Mouse (Mus musculus): ENCODE results near the gene Cep97. TPM values are rescaled to one million over a fixed set of nuclear protein-coding genes. Genes with fewer than 3 reads are reported as not detected.
"Not testable (repeated sequence)": the region's sequence is repeated elsewhere in the genome, so short reads cannot be mapped to it uniquely, and the experiment has no call there.

The Cep97 gene
- total and polyA plus RNA-seq, 3 experiments = 10.7 to 11.1 TPM; not detected in 1

DNA sequence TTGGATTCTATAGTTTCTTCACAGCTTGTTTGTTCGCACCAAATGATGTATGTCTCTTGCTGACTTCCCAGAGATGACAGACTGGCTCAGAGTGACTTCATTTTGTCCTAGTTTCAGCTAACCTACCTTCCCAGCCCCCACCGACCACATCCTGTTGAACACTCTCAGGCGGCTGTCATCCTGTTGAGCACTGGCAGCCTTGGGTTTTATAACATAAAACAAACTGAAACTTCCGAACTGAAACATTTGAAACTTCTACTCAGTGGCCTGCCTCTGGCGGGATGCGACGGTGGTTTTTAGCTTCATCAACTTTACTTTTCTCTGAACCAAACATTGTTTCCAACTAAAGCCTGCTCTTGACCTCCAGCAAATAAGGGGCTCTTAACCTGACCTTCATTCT, 14.3 kb upstream of the Cep97 start:
- Histone ChIP-seq H3K4me1 (ENCODE audit: control insufficient read depth in 1 of 2, insufficient read depth in 2 of 2, low read length in 2 of 2) (peaks cover 8 to 9% of the 10 kb centered on the region in 2 experiments), H3K36me3 (ENCODE audit: control insufficient read depth in 1 of 2, insufficient read depth in 2 of 2, low read length in 2 of 2) (peaks cover 0 to 7% of the 10 kb centered on the region in 2 experiments; a peak in 2 of 4 replicates), H3K27ac (ENCODE audit: control insufficient read depth, low read depth, low read length) (peak overlapping the region; percentile 54), H3K4me3 (ENCODE audit: control insufficient read depth in 1 of 2, insufficient read depth in 1 of 2, low read depth in 2 of 2, low read length in 2 of 2) (0 out of 4 replicates have a peak overlapping the region, but pooled peaks of 1 of the 2 experiments have one; percentile 19), H3K27me3 (ENCODE audit: control insufficient read depth in 1 of 2, insufficient read depth in 2 of 2, low read length in 2 of 2) (no peaks in the 10 kb centered on the region), H3K9ac (ENCODE audit: control insufficient read depth, low read depth, low read length, poor library complexity, severe bottlenecking) (no peak overlapping the region), H3K9me3 (replicated peaks; ENCODE audit: insufficient read depth, low read length) (no peaks in the 10 kb centered on the region), H3K79me2 (ENCODE audit: control insufficient read depth, insufficient read depth, low read length, poor library complexity) (no peaks in the 10 kb centered on the region)
- peak; percentile 66 for DNase-seq (ENCODE audit: low read depth, low spot score)
- TF ChIP-seq RCOR1 (IDR thresholded peaks at IDR 0.05; ENCODE audit: low read depth, low read length) = no peak
- TF ChIP-seq EP300 (IDR thresholded peaks at IDR 0.05; ENCODE audit: low read depth in 1 of 2, low read length in 2 of 2) = peak; percentile 9 to 31; a peak in 3 of 4 replicates

DNA sequence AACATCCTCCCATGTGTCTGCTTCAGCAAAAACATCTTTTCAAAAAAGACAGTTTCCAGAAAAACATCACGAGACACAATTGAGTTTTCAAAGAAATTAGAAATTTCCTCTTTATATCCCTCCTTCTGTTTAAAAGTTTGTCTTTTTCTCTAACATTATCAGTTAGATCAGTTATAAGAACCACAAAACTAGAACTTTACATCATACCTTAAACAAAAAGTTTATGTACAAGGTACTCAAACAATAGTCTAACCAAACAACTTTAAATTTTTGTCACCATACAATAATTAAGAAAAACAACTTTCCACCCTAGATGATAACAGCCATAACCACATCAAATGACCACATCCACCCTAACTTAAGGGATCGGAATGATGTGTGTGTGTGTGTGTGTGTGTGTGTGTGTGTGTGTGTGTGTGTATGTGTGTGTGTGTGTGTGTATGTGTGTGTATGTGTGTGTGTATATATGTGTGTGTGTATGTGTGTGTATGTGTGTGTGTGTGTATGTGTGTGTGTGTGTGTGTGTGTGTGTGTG, 13.3 kb upstream of the Cep97 start:
- DNase-seq (ENCODE audit: low read depth, low spot score); H3K27ac ChIP-seq (ENCODE audit: control insufficient read depth, low read depth, low read length); H3K4me1 ChIP-seq (ENCODE audit: control insufficient read depth in 1 of 2, insufficient read depth in 2 of 2, low read length in 2 of 2): not testable (repeated sequence)

DNA sequence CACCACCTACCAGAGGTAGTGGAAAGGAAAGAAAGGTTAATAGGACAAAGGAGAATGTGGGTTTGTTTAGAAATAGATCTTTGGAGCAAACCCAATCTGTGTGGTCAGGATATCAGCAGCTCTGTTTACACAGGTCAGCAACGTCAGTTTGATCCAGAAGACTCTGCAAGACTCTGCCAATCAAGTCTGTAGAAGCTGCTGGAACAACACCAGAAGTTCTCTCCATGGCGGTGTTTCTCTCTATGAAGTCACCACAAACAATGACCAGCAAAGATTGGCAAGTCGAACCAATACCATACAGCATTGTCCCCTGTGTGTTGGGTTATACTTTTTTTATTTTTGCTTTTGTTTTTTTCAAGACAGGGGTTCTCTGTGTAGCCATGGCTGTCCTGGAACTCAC, 12.6 kb upstream of the Cep97 start:
- H3K79me2 ChIP-seq (ENCODE audit: control insufficient read depth, insufficient read depth, low read length, poor library complexity) = no peaks in the 10 kb centered on the region
- H3K4me1 ChIP-seq (ENCODE audit: control insufficient read depth in 1 of 2, insufficient read depth in 2 of 2, low read length in 2 of 2) = peaks cover 6 to 8% of the 10 kb centered on the region in 2 experiments
- no peak overlapping the region for H3K9ac ChIP-seq (ENCODE audit: control insufficient read depth, low read depth, low read length, poor library complexity, severe bottlenecking)
- H3K4me3 ChIP-seq (ENCODE audit: control insufficient read depth in 1 of 2, insufficient read depth in 1 of 2, low read depth in 2 of 2, low read length in 2 of 2) = no peak overlapping the region
- TF ChIP-seq TAL1 (IDR thresholded peaks at IDR 0.05; ENCODE audit: low read length) (0 out of 2 replicates have a peak, but pooled peaks have one; percentile 10), ZMIZ1 (IDR thresholded peaks at IDR 0.05; ENCODE audit: low read depth, low read length) (no peak)
- H3K9me3 ChIP-seq (replicated peaks; ENCODE audit: insufficient read depth, low read length) = no peaks in the 10 kb centered on the region
- DNase-seq (ENCODE audit: low read depth, low spot score) = no peak
- no peak overlapping the region for H3K27ac ChIP-seq (ENCODE audit: control insufficient read depth, low read depth, low read length)
- peaks cover 0 to 7% of the 10 kb centered on the region in 2 experiments; a peak in 2 of 4 replicates for H3K36me3 ChIP-seq (ENCODE audit: control insufficient read depth in 1 of 2, insufficient read depth in 2 of 2, low read length in 2 of 2)
- no peaks in the 10 kb centered on the region for H3K27me3 ChIP-seq (ENCODE audit: control insufficient read depth in 1 of 2, insufficient read depth in 2 of 2, low read length in 2 of 2)

More for the DNA sequence above, 13.3 kb upstream of the Cep97 start:
- H3K36me3 ChIP-seq (ENCODE audit: control insufficient read depth in 1 of 2, insufficient read depth in 2 of 2, low read length in 2 of 2); H3K79me2 ChIP-seq (ENCODE audit: control insufficient read depth, insufficient read depth, low read length, poor library complexity); H3K9ac ChIP-seq (ENCODE audit: control insufficient read depth, low read depth, low read length, poor library complexity, severe bottlenecking); H3K27me3 ChIP-seq (ENCODE audit: control insufficient read depth in 1 of 2, insufficient read depth in 2 of 2, low read length in 2 of 2); H3K4me3 ChIP-seq (ENCODE audit: control insufficient read depth in 1 of 2, insufficient read depth in 1 of 2, low read depth in 2 of 2, low read length in 2 of 2); H3K9me3 ChIP-seq (replicated peaks; ENCODE audit: insufficient read depth, low read length): not testable (repeated sequence)

DNA sequence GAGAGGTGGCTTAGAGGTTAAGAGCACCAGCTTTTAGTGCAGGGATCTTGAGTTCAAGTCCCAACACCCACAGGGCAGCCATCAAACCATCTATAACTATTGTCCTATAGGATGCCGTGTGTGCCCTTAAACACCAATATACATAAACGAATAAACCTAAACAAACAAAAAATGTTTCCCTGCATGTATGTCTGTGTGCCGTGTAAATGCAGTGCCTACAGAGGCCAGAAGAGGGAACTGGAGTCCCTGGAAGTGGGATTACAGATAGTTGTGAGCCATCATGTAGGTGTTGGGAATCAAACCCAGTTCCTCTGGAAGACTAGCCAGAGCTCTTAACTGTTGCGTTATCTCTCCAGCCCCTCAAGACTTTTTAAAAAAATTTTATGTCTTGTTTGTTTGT, 6.1 kb upstream of the Cep97 start:
- H3K9ac ChIP-seq (ENCODE audit: control insufficient read depth, low read depth, low read length, poor library complexity, severe bottlenecking) = no peak overlapping the region
- no peaks in the 10 kb centered on the region for H3K27me3 ChIP-seq (ENCODE audit: control insufficient read depth in 1 of 2, insufficient read depth in 2 of 2, low read length in 2 of 2)
- H3K36me3 ChIP-seq (ENCODE audit: control insufficient read depth in 1 of 2, insufficient read depth in 2 of 2, low read length in 2 of 2) = no peaks in the 10 kb centered on the region
- no peaks in the 10 kb centered on the region for H3K79me2 ChIP-seq (ENCODE audit: control insufficient read depth, insufficient read depth, low read length, poor library complexity)
- no peaks in the 10 kb centered on the region for H3K9me3 ChIP-seq (replicated peaks; ENCODE audit: insufficient read depth, low read length)
- H3K4me1 ChIP-seq (ENCODE audit: control insufficient read depth in 1 of 2, insufficient read depth in 2 of 2, low read length in 2 of 2) = no peaks in the 10 kb centered on the region
- H3K27ac ChIP-seq (ENCODE audit: control insufficient read depth, low read depth, low read length) = no peak overlapping the region
- peak in 2 of 3 experiments; percentile 23; a peak in 3 of 6 replicates for TF ChIP-seq CTCF (IDR thresholded peaks at IDR 0.05 in 2 of 3, conservative IDR thresholded peaks at IDR 0.05 in 1 of 3; ENCODE audit: control insufficient read depth in 1 of 3, insufficient read depth in 1 of 3, low read depth in 2 of 3, low read length in 3 of 3, poor library complexity in 1 of 3, severe bottlenecking in 1 of 3)
- TF ChIP-seq E2F4 (IDR thresholded peaks at IDR 0.05; ENCODE audit: borderline replicate concordance, low read depth, low read length) = no peak
- peak; percentile 15 for TF ChIP-seq RAD21 (IDR thresholded peaks at IDR 0.05; ENCODE audit: low read depth, low read length)
- no peak overlapping the region for H3K4me3 ChIP-seq (ENCODE audit: control insufficient read depth in 1 of 2, insufficient read depth in 1 of 2, low read depth in 2 of 2, low read length in 2 of 2)
- DNase-seq (ENCODE audit: low read depth, low spot score) = no peak

All from MEL (cell line).